Mouse (Mus musculus) limb, embryonic 13.5 days (tissue): ENCODE data around the gene Tfap2e. TPM values are rescaled to one million over a fixed set of nuclear protein-coding genes. Genes with fewer than 3 reads are reported as not detected.
A peak's percentile ranks its signal among the peaks of the same experiment; 100 is the strongest.

Experiments
- ATAC-seq: fragments of 200-750 bp; cut with Nextera tagmentation; 2 replicates; pipeline ENCODE4 v1.8.0; 2017; ENCODE audit warnings: low read depth, moderate number of reproducible peaks, moderate TSS enrichment; ENCODE audit not compliant: low FRiP score
- H3K27ac ChIP-seq: fragments of 300-500 bp; sonication (generic); 2 replicates; pipeline ENCODE4 v1.5.1; 2015; ENCODE audit warnings: inconsistent platforms, mild to moderate bottlenecking, moderate library complexity
- H3K27me3 ChIP-seq: fragments of 300-500 bp; sonication (generic); 2 replicates; pipeline ENCODE4 v1.6.1; 2015; ENCODE audit warnings: mild to moderate bottlenecking, inconsistent platforms
- H3K36me3 ChIP-seq: fragments of 300-500 bp; sonication (generic); 2 replicates; pipeline ENCODE4 v1.6.1; 2015; ENCODE audit warnings: inconsistent platforms, mild to moderate bottlenecking, moderate library complexity
- H3K4me1 ChIP-seq: fragments of 300-500 bp; sonication (generic); 2 replicates; pipeline ENCODE4 v1.6.1; 2015; ENCODE audit warnings: inconsistent platforms
- H3K4me2 ChIP-seq: fragments of 300-500 bp; sonication (generic); replicated peaks from 2 replicates; pipeline ENCODE4 v1.6.1; 2015; ENCODE audit warnings: inconsistent platforms, mild to moderate bottlenecking, moderate library complexity
- H3K4me3 ChIP-seq: fragments of 300-500 bp; sonication (generic); 2 replicates; pipeline ENCODE4 v1.5.1; 2015; ENCODE audit warnings: moderate library complexity, mild to moderate bottlenecking, inconsistent platforms
- H3K9ac ChIP-seq: fragments of 300-500 bp; sonication (generic); 2 replicates; pipeline ENCODE4 v1.6.1; 2015; ENCODE audit warnings: mild to moderate bottlenecking, inconsistent platforms
- H3K9me3 ChIP-seq: fragments of 300-500 bp; sonication (generic); 2 replicates; pipeline ENCODE4 v1.6.1; 2016; ENCODE audit warnings: inconsistent platforms
- WGBS: fragments of 180-500 bp; shearing (Covaris S2); methylation state at CpG from one replicate; pipeline ENCODE4 v1.1.7; 2015; 5-methylcytosine and 5-hydroxymethylcytosine counted together
- polyA plus RNA-seq: library from polyadenylated mRNA; unstranded; fragments of >200 nt; fragmentation: Nextera tagmentation; extraction: Ambion mirVana; gene quantifications from 2 replicates; pipeline ENCODE4 v1.2.1, GENCODE M21; 2015

The Tfap2e gene
- polyA plus RNA-seq, 1 experiment from 2014 or later: 0.06 TPM

DNA sequence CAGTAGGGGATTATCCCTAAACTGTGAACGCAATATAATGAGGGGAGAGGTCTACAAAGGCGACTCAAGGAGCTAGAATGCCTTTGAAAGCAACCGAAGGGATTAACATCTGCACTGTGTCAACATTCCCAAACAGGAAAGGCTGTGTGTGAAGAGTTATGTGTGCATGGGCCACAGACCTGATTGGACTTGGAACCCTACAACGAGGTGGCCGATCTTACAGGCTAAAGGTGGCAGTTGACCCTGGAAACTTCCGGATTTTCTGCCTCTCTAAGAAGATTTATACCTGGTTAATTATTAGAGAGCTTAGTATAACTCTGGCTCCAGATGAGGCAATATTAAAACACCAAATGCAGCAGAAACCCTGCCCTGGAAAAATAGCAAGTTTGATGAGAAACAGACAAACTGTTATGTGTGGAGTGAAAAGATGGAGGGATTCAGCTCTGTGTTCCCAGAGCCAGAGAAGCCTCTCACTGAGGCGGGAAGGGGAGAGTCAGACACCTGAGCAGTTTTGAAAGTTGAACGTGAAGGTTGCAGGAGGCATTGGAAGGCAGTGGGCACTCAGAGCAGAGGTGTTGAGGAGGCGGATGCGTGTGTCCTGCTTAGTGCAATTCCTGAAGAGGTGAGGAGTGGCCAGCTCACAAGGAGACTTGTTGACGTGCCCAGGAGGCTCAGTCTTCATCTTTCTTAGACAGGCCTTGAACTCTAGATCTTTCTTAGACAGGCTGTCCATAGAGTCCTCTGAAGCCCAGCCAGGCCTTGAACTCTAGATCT, 26.7 kb upstream of the Tfap2e start:
- H3K9ac ChIP-seq: no peak overlapping the region
- whole genome bisulfite sequencing: 52% methylated on average over 11 of the region's 11 CpGs
- peaks cover 27% of the 10 kb centered on the region for H3K36me3 ChIP-seq
- no peak overlapping the region for H3K4me3 ChIP-seq
- H3K4me2 ChIP-seq: no peak overlapping the region
- ATAC-seq: no peak
- H3K9me3 ChIP-seq: no peaks in the 10 kb centered on the region
- H3K4me1 ChIP-seq: peaks cover 7% of the 10 kb centered on the region; the same call in 1 of the 2 replicates
- H3K27me3 ChIP-seq: no peaks in the 10 kb centered on the region
- no peak overlapping the region for H3K27ac ChIP-seq

DNA sequence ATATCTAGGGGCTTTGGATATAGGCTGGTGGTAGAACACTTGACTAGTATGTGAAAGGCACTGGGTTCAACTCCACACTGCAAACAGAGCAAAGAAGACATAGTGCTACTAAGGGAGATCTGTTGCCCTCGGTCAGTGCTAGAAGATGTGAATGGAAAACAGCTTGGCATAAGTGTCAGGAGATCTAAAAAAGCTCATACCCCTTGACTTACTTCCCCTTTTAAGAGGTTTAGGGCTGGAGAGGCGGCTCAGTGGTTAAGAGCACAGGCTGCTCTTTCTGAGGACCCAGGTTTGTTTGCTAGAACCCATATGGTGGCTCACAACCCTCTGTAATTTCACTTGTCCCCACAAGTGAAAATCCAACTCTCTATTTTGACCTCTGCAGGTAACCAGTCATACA, 23.4 kb upstream of the Tfap2e start:
- Histone ChIP-seq H3K36me3 (peaks cover 30% of the 10 kb centered on the region), H3K4me3 (no peak overlapping the region), H3K27ac (no peak overlapping the region), H3K27me3 (no peaks in the 10 kb centered on the region), H3K9ac (no peak overlapping the region), H3K4me1 (peaks cover 13% of the 10 kb centered on the region), H3K9me3 (no peaks in the 10 kb centered on the region), H3K4me2 (no peak overlapping the region)
- no peak for ATAC-seq
- WGBS: 78% methylated on average over 2 of the region's 2 CpGs

DNA sequence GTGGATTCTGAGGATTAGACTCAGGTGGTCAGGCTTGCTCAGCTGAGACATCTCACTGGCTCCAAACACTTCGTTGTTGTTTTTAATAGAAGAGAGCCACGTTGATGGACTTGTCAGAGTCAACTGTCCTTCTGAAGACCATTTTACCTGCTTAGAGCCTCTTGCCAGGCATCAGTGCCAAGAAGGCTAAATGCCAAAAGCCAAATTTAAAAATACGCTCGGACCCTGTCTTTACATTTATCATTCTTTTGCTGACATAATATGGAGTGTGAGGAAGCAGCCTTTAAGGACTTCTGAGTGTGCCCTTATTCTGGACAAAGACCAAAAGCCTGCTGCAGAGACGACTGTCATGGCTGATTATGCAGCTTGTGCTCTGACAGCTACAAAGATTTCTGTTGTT, 22.3 kb upstream of the Tfap2e start:
- H3K4me2 ChIP-seq: no peak overlapping the region
- peaks cover 16% of the 10 kb centered on the region for H3K4me1 ChIP-seq
- no peak for ATAC-seq
- H3K36me3 ChIP-seq: peaks cover 27% of the 10 kb centered on the region
- no peaks in the 10 kb centered on the region for H3K9me3 ChIP-seq
- H3K9ac ChIP-seq: no peak overlapping the region
- H3K27ac ChIP-seq: no peak overlapping the region
- no peak overlapping the region for H3K4me3 ChIP-seq
- WGBS: 85% methylated on average over 5 of the region's 5 CpGs
- no peaks in the 10 kb centered on the region for H3K27me3 ChIP-seq

DNA sequence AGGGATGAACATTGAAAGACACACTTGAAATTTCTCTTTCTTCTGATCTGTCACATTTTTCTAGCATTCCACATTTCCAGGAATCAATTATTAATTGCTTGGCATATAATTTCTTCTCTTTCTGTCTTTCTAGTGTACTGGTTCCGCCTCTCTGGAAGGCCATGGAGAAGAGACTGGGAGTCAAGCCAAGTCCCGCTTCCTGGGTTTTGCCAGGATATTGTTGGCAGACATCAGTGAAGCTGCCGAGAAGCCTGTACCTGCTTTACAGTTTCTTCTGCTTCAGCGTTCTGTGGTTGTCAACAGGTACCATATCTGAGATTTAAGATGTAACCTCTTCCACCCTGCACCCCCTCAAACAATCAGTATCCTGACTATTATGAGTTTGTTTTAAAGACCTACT, 20.7 kb upstream of the Tfap2e start:
- Histone ChIP-seq H3K4me2 (no peak overlapping the region), H3K9me3 (no peaks in the 10 kb centered on the region), H3K27me3 (no peaks in the 10 kb centered on the region), H3K4me3 (no peak overlapping the region), H3K4me1 (peaks cover 19% of the 10 kb centered on the region), H3K27ac (no peak overlapping the region), H3K36me3 (peaks cover 26% of the 10 kb centered on the region), H3K9ac (no peak overlapping the region)
- no peak for ATAC-seq
- WGBS: 91% methylated on average over 4 of the region's 4 CpGs

DNA sequence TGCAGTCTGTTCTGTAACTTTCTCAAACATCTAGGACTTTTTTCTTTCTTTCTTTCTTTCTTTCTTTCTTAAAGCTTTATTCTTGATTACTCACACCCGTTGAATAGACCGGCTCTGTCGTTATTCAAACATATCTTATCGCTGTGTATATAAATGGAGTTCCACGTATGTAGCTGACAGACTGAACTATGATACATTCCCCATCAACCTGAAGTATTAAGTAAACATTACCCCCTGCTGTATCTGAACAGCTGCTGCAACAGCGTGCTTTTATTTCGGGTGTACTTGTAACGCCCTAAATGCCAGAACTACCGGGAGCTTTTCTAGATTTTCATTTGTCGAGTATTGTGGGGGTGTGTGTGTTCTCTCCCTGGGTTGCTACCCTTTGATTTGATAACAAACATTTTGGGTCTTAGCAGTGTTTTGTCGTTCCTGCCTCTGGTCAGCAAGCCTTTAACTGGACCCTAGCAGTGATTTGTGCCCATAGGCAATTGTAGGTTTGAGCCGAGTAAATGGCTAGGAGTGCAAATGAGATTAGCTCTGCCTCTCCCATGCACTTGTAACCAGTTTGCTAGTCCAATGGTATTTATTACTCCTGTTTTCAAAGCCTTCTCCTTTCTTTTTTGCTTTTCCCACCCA, 18.8 kb upstream of the Tfap2e start:
- H3K9me3 ChIP-seq: no peaks in the 10 kb centered on the region
- H3K36me3 ChIP-seq: peaks cover 25% of the 10 kb centered on the region
- H3K27ac ChIP-seq: no peak overlapping the region
- peak overlapping the region; percentile 100 for H3K4me2 ChIP-seq
- no peak for ATAC-seq
- H3K4me1 ChIP-seq: peaks cover 34% of the 10 kb centered on the region
- no peak overlapping the region for H3K9ac ChIP-seq
- WGBS: 57% methylated on average over 12 of the region's 12 CpGs
- no peaks in the 10 kb centered on the region for H3K27me3 ChIP-seq
- peak overlapping the region; percentile 77 for H3K4me3 ChIP-seq

DNA sequence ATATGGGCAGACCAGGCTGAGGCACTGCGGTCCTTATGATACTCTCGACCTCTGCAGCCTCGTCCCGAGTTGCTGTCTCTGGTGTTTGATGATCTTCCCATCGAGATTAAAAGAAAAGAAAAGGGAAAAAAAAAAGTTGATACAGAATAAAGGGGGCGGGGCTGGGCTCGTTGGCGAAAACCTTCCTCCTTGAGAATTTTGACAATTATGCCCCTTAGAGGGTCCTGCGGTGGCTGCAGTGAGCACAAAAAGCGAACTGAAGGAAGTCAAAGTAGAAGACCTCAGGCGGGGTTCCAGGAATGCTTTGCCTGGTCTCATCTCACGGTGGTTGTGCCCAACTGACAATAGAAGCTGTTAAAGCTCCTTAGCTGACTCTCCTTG, 18.2 kb upstream of the Tfap2e start:
- no peaks in the 10 kb centered on the region for H3K27me3 ChIP-seq
- peak overlapping the region; percentile 100 for H3K4me2 ChIP-seq
- peak overlapping the region; percentile 84; the same call in 1 of the 2 replicates for H3K27ac ChIP-seq
- H3K9me3 ChIP-seq: no peaks in the 10 kb centered on the region
- peaks cover 41% of the 10 kb centered on the region for H3K4me1 ChIP-seq
- peak overlapping the region; percentile 84 for H3K9ac ChIP-seq
- no peak for ATAC-seq
- WGBS: 1% methylated on average over 12 of the region's 12 CpGs
- peak overlapping the region; percentile 77 for H3K4me3 ChIP-seq
- H3K36me3 ChIP-seq: peaks cover 25% of the 10 kb centered on the region

DNA sequence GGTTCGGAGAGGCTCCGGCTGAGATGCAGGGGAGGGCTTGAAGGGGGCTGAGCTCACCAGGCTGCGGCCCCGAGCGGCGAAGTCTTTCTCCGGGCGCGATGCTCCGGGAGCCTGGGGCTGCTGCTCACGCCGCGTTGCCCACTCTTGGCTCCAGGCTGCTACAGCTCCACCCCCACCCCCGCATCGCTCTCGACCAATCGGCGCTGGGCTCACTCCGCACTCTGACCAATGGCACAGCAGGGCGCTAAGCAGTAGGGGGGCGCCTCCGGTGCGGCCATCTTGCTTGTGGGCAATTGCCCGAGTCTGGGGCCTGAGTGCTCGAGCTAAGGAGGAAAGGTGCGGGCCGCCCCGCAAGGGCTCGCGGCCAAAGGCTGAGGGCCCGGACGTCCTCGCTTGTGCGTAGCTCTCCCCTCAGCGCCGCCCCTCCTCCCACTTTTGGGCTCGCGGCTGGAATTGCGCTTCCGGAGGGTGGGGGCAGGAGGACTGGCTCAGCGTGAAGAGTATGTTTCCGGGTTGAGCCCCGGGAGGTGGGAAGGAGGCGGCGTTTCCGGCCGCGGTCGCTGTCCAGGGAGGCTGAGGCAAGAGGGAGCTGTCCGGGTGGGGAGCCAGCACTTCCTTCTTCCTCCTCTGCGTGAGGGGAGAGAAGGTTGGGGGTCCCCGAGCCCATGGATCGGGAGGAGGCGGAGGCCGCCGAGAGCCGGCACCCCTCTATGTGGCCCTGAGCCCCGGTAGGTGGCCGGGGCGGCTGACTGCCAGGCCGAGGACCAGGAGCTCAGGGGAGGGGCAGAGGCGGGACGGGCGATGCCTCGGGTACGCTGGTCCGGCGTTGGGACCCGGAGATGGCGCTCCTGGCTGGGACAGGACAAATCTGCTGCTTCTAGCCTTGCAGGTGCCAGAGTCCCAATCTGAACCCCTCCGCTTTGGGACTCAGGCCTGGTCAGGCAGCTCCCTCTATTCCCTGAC, 17.5 kb upstream of the Tfap2e start, which contains the start of the genes Ncdn and AU040320:
Ncdn (minus strand) TSS at position 171 of the 963 bp plus-strand sequence.
AU040320 (plus strand) TSS at position 277 of the 963 bp plus-strand sequence.
- Histone ChIP-seq H3K4me3 (peak within 1 kb of the TSS; percentile 77), H3K9ac (peak within 1 kb of the TSS; percentile 84), H3K9me3 (no peaks in the 10 kb centered on the region), H3K4me1 (peaks cover 46% of the 10 kb centered on the region), H3K4me2 (peak within 1 kb of the TSS; percentile 100), H3K36me3 (peaks cover 31% of the 10 kb centered on the region), H3K27me3 (no peaks in the 10 kb centered on the region), H3K27ac (peak within 1 kb of the TSS; percentile 84)
- ATAC-seq: peak; percentile 99
- WGBS: under 1% methylated on average over 70 of the region's 71 CpGs

DNA sequence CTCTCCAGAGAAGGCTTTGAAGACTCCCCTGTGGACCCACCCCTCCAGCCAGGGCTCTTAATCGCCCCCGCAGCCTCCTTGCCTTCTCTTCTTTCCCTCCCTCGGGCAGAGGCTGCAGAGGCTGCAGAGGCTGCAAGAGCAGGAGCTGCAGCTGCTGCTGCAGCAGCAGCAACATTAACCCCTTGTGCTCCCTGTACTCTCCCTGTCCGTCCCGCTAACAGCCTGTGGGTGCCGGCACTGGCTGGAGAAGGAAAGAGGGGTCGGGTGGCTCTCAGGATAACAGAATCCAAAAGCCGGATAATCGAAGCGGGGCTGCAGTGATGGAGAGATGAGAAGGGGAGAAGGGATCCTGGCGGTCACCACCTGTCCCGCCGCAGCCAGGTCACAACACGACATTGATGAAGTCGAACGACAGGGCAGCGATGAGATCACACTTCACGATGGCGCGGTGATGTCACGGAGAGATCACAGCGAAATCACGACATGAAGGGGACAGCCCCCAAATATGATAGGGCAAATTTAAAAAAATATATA, 16.6 kb upstream of the Tfap2e start:
- peak overlapping the region; percentile 84 for H3K9ac ChIP-seq
- H3K9me3 ChIP-seq: no peaks in the 10 kb centered on the region
- H3K27me3 ChIP-seq: no peaks in the 10 kb centered on the region
- H3K4me1 ChIP-seq: peaks cover 47% of the 10 kb centered on the region
- 0 out of 2 replicates have a peak overlapping the region, but pooled peaks have one; percentile 84 for H3K27ac ChIP-seq
- under 1% methylated on average over 22 of the region's 23 CpGs for WGBS
- H3K36me3 ChIP-seq: peaks cover 34% of the 10 kb centered on the region
- peak overlapping the region; percentile 100 for H3K4me2 ChIP-seq
- H3K4me3 ChIP-seq: peak overlapping the region; percentile 77
- 0 out of 2 replicates have a peak, but pooled peaks have one; percentile 0 for ATAC-seq

DNA sequence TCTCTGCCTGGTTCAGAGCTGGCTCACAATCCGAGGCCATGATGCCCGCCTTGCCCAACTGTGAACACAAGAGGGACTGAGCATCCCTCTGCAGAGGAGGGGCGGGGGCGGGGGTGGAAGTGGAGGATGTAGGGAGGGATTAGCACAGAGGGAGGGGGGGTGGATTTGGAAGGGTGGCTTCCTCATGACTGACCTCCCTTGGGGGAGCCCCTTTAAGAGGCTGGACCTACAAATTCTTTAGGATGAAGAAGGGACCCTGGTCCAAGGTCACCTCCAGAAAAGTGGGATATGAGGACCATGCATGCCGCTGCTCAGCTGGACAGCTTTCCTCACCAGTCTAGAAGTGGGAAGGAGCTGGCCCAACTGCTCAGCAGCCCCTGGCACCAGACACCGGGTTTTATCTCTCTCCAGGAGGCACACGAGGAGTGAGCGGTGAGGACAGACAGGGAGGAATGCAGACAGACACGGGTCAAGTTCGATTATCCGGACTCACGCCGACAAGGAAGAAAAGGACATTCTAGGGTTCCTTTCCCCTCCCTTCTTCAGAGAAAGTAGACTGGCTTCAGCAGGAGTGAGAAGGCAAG, 16.1 kb upstream of the Tfap2e start:
- Histone ChIP-seq H3K27ac (no peak overlapping the region), H3K27me3 (no peaks in the 10 kb centered on the region), H3K9me3 (no peaks in the 10 kb centered on the region), H3K36me3 (peaks cover 36% of the 10 kb centered on the region), H3K4me3 (peak overlapping the region; percentile 77), H3K9ac (peak overlapping the region; percentile 84), H3K4me2 (peak overlapping the region; percentile 100), H3K4me1 (peaks cover 47% of the 10 kb centered on the region)
- no peak for ATAC-seq
- WGBS: 4% methylated on average over 13 of the region's 13 CpGs

DNA sequence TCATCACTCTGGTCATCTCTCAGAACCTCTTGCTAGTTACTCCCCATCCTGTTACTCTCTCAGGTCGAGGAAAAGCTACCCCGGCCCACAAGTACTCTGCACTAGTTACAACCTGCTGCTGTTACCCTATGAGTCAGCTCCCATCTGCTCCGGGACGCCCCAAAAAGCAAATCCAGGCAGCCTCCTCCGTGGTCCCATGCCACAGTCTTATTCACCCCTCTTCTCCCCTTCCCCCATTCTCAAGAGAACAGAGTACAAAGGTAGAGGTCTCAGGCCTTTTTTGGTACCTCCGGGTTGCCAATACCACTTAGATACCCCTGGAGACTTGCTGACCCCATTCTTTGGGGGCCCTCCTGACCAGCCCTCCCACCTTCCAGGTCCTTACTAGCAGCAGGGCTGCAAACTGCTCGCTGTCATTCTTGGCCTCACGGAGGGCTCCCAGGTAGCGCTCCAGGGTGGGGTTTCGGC, 15.6 kb upstream of the Tfap2e start:
- Histone ChIP-seq H3K27me3 (no peaks in the 10 kb centered on the region), H3K4me1 (peaks cover 47% of the 10 kb centered on the region), H3K9me3 (no peaks in the 10 kb centered on the region), H3K27ac (no peak overlapping the region), H3K4me3 (peak overlapping the region; percentile 77), H3K36me3 (peaks cover 41% of the 10 kb centered on the region), H3K4me2 (peak overlapping the region; percentile 100), H3K9ac (peak overlapping the region; percentile 84)
- ATAC-seq: no peak
- WGBS: 60% methylated on average over 10 of the region's 10 CpGs
